Mouse (Mus musculus): ENCODE results near the gene Npepl1. TPM values are rescaled to one million over a fixed set of nuclear protein-coding genes. Genes with fewer than 3 reads are reported as not detected.

Npepl1 gene
- polyA plus RNA-seq, 1 experiment from 2014 or later, result 43.2 TPM

GRCm38 (mm10) chr2:174095086-174095485 is 15.1 kb upstream of the Npepl1 start:
- no peak overlapping the region for H3K27ac ChIP-seq (ENCODE audit: low read depth, low read length)
- DNase-seq (ENCODE audit: low spot score) (no peak), ATAC-seq (ENCODE audit: insufficient read depth, low FRiP score, low TSS enrichment) (no peak)
- no peaks in the 10 kb centered on the region for H3K4me1 ChIP-seq (ENCODE audit: control insufficient read depth, insufficient read depth, low read length)
- H3K9me3 ChIP-seq (ENCODE audit: control insufficient read depth, low read length), result no peaks in the 10 kb centered on the region
- no peak overlapping the region for H3K4me2 ChIP-seq (ENCODE audit: low read depth)
- H3K9ac ChIP-seq (ENCODE audit: low read length), result no peak overlapping the region
- no peaks in the 10 kb centered on the region for H3K27me3 ChIP-seq (ENCODE audit: control insufficient read depth, insufficient read depth, low read length)
- 91% methylated on average over 3 of the region's 3 CpGs for WGBS
- H3K36me3 ChIP-seq (ENCODE audit: control insufficient read depth, insufficient read depth, low read length), result peaks cover 3% of the 10 kb centered on the region; the same call in 1 of the 2 replicates
- no peak overlapping the region for H3K4me3 ChIP-seq (ENCODE audit: low read depth, low read length)

- H3K9me3 ChIP-seq (ENCODE audit: control insufficient read depth, low read length), result no peaks in the 10 kb centered on the region
- WGBS, result 74% methylated on average over 7 of the region's 7 CpGs
- no peaks in the 10 kb centered on the region for H3K36me3 ChIP-seq (ENCODE audit: control insufficient read depth, insufficient read depth, low read length)
- no peaks in the 10 kb centered on the region for H3K27me3 ChIP-seq (ENCODE audit: control insufficient read depth, insufficient read depth, low read length)
- H3K4me1 ChIP-seq (ENCODE audit: control insufficient read depth, insufficient read depth, low read length), result no peaks in the 10 kb centered on the region
- H3K4me3 ChIP-seq (ENCODE audit: low read depth, low read length), result no peak overlapping the region
- H3K4me2 ChIP-seq (ENCODE audit: low read depth), result no peak overlapping the region
- no peak for ATAC-seq (ENCODE audit: insufficient read depth, low FRiP score, low TSS enrichment)
- no peak overlapping the region for H3K9ac ChIP-seq (ENCODE audit: low read length)
- DNase-seq (ENCODE audit: low spot score), result no peak
- no peak overlapping the region for H3K27ac ChIP-seq (ENCODE audit: low read depth, low read length)
Measured at GRCm38 (mm10) chr2:174102399-174102798, 7.8 kb upstream of the Npepl1 start.

- no peaks in the 10 kb centered on the region for H3K27me3 ChIP-seq (ENCODE audit: control insufficient read depth, insufficient read depth, low read length)
- H3K27ac ChIP-seq (ENCODE audit: low read depth, low read length), result no peak overlapping the region
- no peaks in the 10 kb centered on the region for H3K4me1 ChIP-seq (ENCODE audit: control insufficient read depth, insufficient read depth, low read length)
- H3K4me3 ChIP-seq (ENCODE audit: low read depth, low read length), result no peak overlapping the region
- no peak overlapping the region for H3K4me2 ChIP-seq (ENCODE audit: low read depth)
- no peak for ATAC-seq (ENCODE audit: insufficient read depth, low FRiP score, low TSS enrichment)
- H3K9me3 ChIP-seq (ENCODE audit: control insufficient read depth, low read length), result no peaks in the 10 kb centered on the region
- no peak overlapping the region for H3K9ac ChIP-seq (ENCODE audit: low read length)
- WGBS, result 88% methylated on average over 4 of the region's 4 CpGs
- no peak for DNase-seq (ENCODE audit: low spot score)
- no peaks in the 10 kb centered on the region for H3K36me3 ChIP-seq (ENCODE audit: control insufficient read depth, insufficient read depth, low read length)
Measured at GRCm38 (mm10) chr2:174103527-174103926, 6.6 kb upstream of the Npepl1 start.

GRCm38 (mm10) chr2:174107375-174107774 is 2.8 kb upstream of the Npepl1 start:
- ATAC-seq (ENCODE audit: insufficient read depth, low FRiP score, low TSS enrichment), result no peak
- 73% methylated on average over 3 of the region's 3 CpGs for WGBS

GRCm38 (mm10) chr2:174110783-174111549 is 817 bp downstream of the Npepl1 start:
- Histone ChIP-seq H3K36me3 (ENCODE audit: control insufficient read depth, insufficient read depth, low read length) (no peaks in the 10 kb centered on the region), H3K27ac (ENCODE audit: low read depth, low read length) (peak overlapping the region; percentile 87), H3K4me2 (ENCODE audit: low read depth) (peak overlapping the region; percentile 85), H3K4me1 (ENCODE audit: control insufficient read depth, insufficient read depth, low read length) (peaks cover 20% of the 10 kb centered on the region), H3K4me3 (ENCODE audit: low read depth, low read length) (peak overlapping the region; percentile 45), H3K9me3 (ENCODE audit: control insufficient read depth, low read length) (no peaks in the 10 kb centered on the region), H3K9ac (ENCODE audit: low read length) (peak overlapping the region; percentile 83), H3K27me3 (ENCODE audit: control insufficient read depth, insufficient read depth, low read length) (no peaks in the 10 kb centered on the region)
- DNase-seq (ENCODE audit: low spot score) (peak; percentile 64), ATAC-seq (ENCODE audit: insufficient read depth, low FRiP score, low TSS enrichment) (peak; percentile 68)
- 33% methylated on average over 33 of the region's 33 CpGs for WGBS

More at GRCm38 (mm10) chr2:174107375-174107774, 2.8 kb upstream of the Npepl1 start:
- no peak overlapping the region for H3K4me2 ChIP-seq (ENCODE audit: low read depth)
- H3K4me3 ChIP-seq (ENCODE audit: low read depth, low read length), result no peak overlapping the region
- DNase-seq (ENCODE audit: low spot score), result no peak
- no peaks in the 10 kb centered on the region for H3K9me3 ChIP-seq (ENCODE audit: control insufficient read depth, low read length)
- no peaks in the 10 kb centered on the region for H3K36me3 ChIP-seq (ENCODE audit: control insufficient read depth, insufficient read depth, low read length)
- H3K9ac ChIP-seq (ENCODE audit: low read length), result no peak overlapping the region
- no peak overlapping the region for H3K27ac ChIP-seq (ENCODE audit: low read depth, low read length)
- H3K27me3 ChIP-seq (ENCODE audit: control insufficient read depth, insufficient read depth, low read length), result no peaks in the 10 kb centered on the region
- H3K4me1 ChIP-seq (ENCODE audit: control insufficient read depth, insufficient read depth, low read length), result peaks cover 17% of the 10 kb centered on the region

GRCm38 (mm10) chr2:174112931-174113330 is 2.8 kb downstream of the Npepl1 start:
- Histone ChIP-seq H3K4me2 (ENCODE audit: low read depth) (no peak overlapping the region), H3K9me3 (ENCODE audit: control insufficient read depth, low read length) (no peaks in the 10 kb centered on the region), H3K4me3 (ENCODE audit: low read depth, low read length) (no peak overlapping the region), H3K27me3 (ENCODE audit: control insufficient read depth, insufficient read depth, low read length) (no peaks in the 10 kb centered on the region), H3K4me1 (ENCODE audit: control insufficient read depth, insufficient read depth, low read length) (peaks cover 22% of the 10 kb centered on the region), H3K27ac (ENCODE audit: low read depth, low read length) (no peak overlapping the region), H3K36me3 (ENCODE audit: control insufficient read depth, insufficient read depth, low read length) (no peaks in the 10 kb centered on the region), H3K9ac (ENCODE audit: low read length) (no peak overlapping the region; the same call in 1 of the 2 replicates)
- WGBS, result 74% methylated on average over 18 of the region's 18 CpGs
- no peak for DNase-seq (ENCODE audit: low spot score)
- ATAC-seq (ENCODE audit: insufficient read depth, low FRiP score, low TSS enrichment), result no peak

GRCm38 (mm10) chr2:174114148-174114864 is 4.2 kb downstream of the Npepl1 start:
- 93% methylated on average over 12 of the region's 12 CpGs for WGBS
- no peaks in the 10 kb centered on the region for H3K27me3 ChIP-seq (ENCODE audit: control insufficient read depth, insufficient read depth, low read length)
- H3K36me3 ChIP-seq (ENCODE audit: control insufficient read depth, insufficient read depth, low read length), result no peaks in the 10 kb centered on the region
- DNase-seq (ENCODE audit: low spot score), result no peak
- ATAC-seq (ENCODE audit: insufficient read depth, low FRiP score, low TSS enrichment), result no peak
- no peaks in the 10 kb centered on the region for H3K9me3 ChIP-seq (ENCODE audit: control insufficient read depth, low read length)
- H3K4me2 ChIP-seq (ENCODE audit: low read depth), result no peak overlapping the region
- H3K9ac ChIP-seq (ENCODE audit: low read length), result no peak overlapping the region
- H3K27ac ChIP-seq (ENCODE audit: low read depth, low read length), result no peak overlapping the region
- H3K4me1 ChIP-seq (ENCODE audit: control insufficient read depth, insufficient read depth, low read length), result peaks cover 22% of the 10 kb centered on the region
- no peak overlapping the region for H3K4me3 ChIP-seq (ENCODE audit: low read depth, low read length)

GRCm38 (mm10) chr2:174116929-174117328 is 6.8 kb downstream of the Npepl1 start:
- ATAC-seq (ENCODE audit: insufficient read depth, low FRiP score, low TSS enrichment) (peak; percentile 42), DNase-seq (ENCODE audit: low spot score) (peak; percentile 39)
- Histone ChIP-seq H3K9ac (ENCODE audit: low read length) (no peak overlapping the region), H3K4me1 (ENCODE audit: control insufficient read depth, insufficient read depth, low read length) (peaks cover 6% of the 10 kb centered on the region; the same call in 1 of the 2 replicates), H3K9me3 (ENCODE audit: control insufficient read depth, low read length) (no peaks in the 10 kb centered on the region), H3K4me3 (ENCODE audit: low read depth, low read length) (no peak overlapping the region), H3K27ac (ENCODE audit: low read depth, low read length) (0 out of 2 replicates have a peak overlapping the region, but pooled peaks have one; percentile 3), H3K36me3 (ENCODE audit: control insufficient read depth, insufficient read depth, low read length) (peaks cover 4% of the 10 kb centered on the region; the same call in 1 of the 2 replicates), H3K27me3 (ENCODE audit: control insufficient read depth, insufficient read depth, low read length) (no peaks in the 10 kb centered on the region), H3K4me2 (ENCODE audit: low read depth) (no peak overlapping the region)
- WGBS, result 68% methylated on average over 16 of the region's 16 CpGs
